Mouse (Mus musculus) left cerebral cortex, adult 2 months (tissue): ENCODE results near the gene Mapkapk5. TPM values are rescaled to one million over a fixed set of nuclear protein-coding genes. Genes with fewer than 3 reads are reported as not detected.
A peak's percentile ranks its signal among the peaks of the same experiment; 100 is the strongest.

Experiments
- DNase-seq, 2 experiments: peaks; one replicate each; pipeline ENCODE4 v3.0.0; 2021 to 2022; ENCODE audit warnings: low spot score in 2 of 2, mixed read lengths in 1 of 2; ENCODE audit errors: extremely low spot score in 1 of 2
- H3K27ac ChIP-seq: fragments of 200-600 bp; 2 replicates; pipeline ENCODE4 v1.8.1; 2022
- H3K4me3 ChIP-seq: fragments of 200-600 bp; 2 replicates; pipeline ENCODE4 v1.8.1; 2022
- CTCF ChIP-seq: fragments of 200-600 bp; IDR thresholded peaks from 2 replicates; pipeline ENCODE4 v1.8.1; 2022; ENCODE audit warnings: antibody characterized with exemption, mild to moderate bottlenecking, moderate library complexity
- intact Hi-C: fragments of 180-260 bp; cut with DNase I; formaldehyde crosslinking; loops from one replicate; pipeline ENCODE4 v1.15.1; 2025
- long read RNA-seq, 2 experiments: library from polyadenylated mRNA; stranded (forward); transcript quantifications; one replicate each; pipeline ENCODE4 v2.0.0; 2021; ENCODE audit warnings: borderline mapping rate in 2 of 2
- total RNA-seq, 2 experiments: library from RNA; stranded (reverse); gene quantifications; 2 replicates each; pipeline ENCODE4 v1.2.3; 2021

Mapkapk5 gene
- 10 to 100 TPM; 60.1 to 75.3 TPM for total RNA-seq
- long read RNA-seq, experiment 1, partial matches to known transcripts: 0 of 8 reads
- long read RNA-seq, experiment 1, other reads (novel, unspliced or antisense): 3 of 8 reads
- long read RNA-seq, experiment 2, transcript Mapkapk5-204 (14 exons, 1,513 nt): major isoform, 5 of 11 reads
- long read RNA-seq, experiment 2, partial matches to known transcripts: 0 of 11 reads
- long read RNA-seq, experiment 2, other reads (novel, unspliced or antisense): 2 of 11 reads

GRCm38 (mm10) chr5:121545793-121546529, at the start of gene Mapkapk5:
Gene Mapkapk5, minus strand, starts transcription at chr5:121545905.
- intact Hi-C loops: loop anchor here (2.0 kb wide), 1 partner anchor 57 kb away; no protein-coding TSS in a partner anchor
- no peak for TF ChIP-seq CTCF
- peak within 1 kb of the TSS; percentile 95 for H3K4me3 ChIP-seq
- peak; percentile 98 to 99 for DNase-seq
- H3K27ac ChIP-seq: peak within 1 kb of the TSS; percentile 98

- DNase-seq: no peak
- intact Hi-C loops: no loop called here
- Histone ChIP-seq H3K4me3 (no peak overlapping the region), H3K27ac (no peak overlapping the region; the same call in 1 of the 2 replicates)
- TF ChIP-seq CTCF: no peak
These were observed 49.1 kb upstream of the Mapkapk5 start for GRCm38 (mm10) chr5:121594714-121595313.

- Histone ChIP-seq H3K4me3 (peak within 1 kb of the TSS; percentile 67), H3K27ac (peak within 1 kb of the TSS; percentile 85)
- peak; percentile 24 for TF ChIP-seq CTCF
- intact Hi-C loops: no loop called here
- DNase-seq: peak; percentile 75 to 81
These were observed 48.0 kb upstream of the Mapkapk5 start, which contains the start of gene Aldh2 for GRCm38 (mm10) chr5:121593451-121594401. Gene Aldh2, minus strand, starts transcription at chr5:121593824.

- intact Hi-C loops: no loop called here
- Histone ChIP-seq H3K27ac (peak overlapping the region; percentile 85), H3K4me3 (peak overlapping the region; percentile 67)
- DNase-seq: no peak
- TF ChIP-seq CTCF: no peak
These were observed 47.2 kb upstream of the Mapkapk5 start for GRCm38 (mm10) chr5:121592816-121593407.

- no peak for DNase-seq
- Histone ChIP-seq H3K4me3 (peak overlapping the region; percentile 67), H3K27ac (no peak overlapping the region)
- intact Hi-C loops: no loop called here
- no peak for TF ChIP-seq CTCF
These were observed 46.5 kb upstream of the Mapkapk5 start for GRCm38 (mm10) chr5:121592064-121592815.

- Histone ChIP-seq H3K4me3 (no peak overlapping the region), H3K27ac (peak overlapping the region; percentile 38; the same call in 1 of the 2 replicates)
- DNase-seq: no peak
- TF ChIP-seq CTCF: no peak
- intact Hi-C loops: no loop called here
These were observed 45.8 kb upstream of the Mapkapk5 start for GRCm38 (mm10) chr5:121591417-121592063.

- no peak for DNase-seq
- intact Hi-C loops: no loop called here
These were observed 44.2 kb upstream of the Mapkapk5 start for GRCm38 (mm10) chr5:121589928-121590327.

GRCm38 (mm10) chr5:121586400-121587039, 40.8 kb upstream of the Mapkapk5 start:
- intact Hi-C loops: no loop called here
- no peak overlapping the region for H3K4me3 ChIP-seq
- no peak for TF ChIP-seq CTCF
- DNase-seq: peak; percentile 36 to 42
- H3K27ac ChIP-seq: peak overlapping the region; percentile 96

More at GRCm38 (mm10) chr5:121589928-121590327, 44.2 kb upstream of the Mapkapk5 start:
- no peak overlapping the region for H3K27ac ChIP-seq
- H3K4me3 ChIP-seq: no peak overlapping the region
- TF ChIP-seq CTCF: no peak

GRCm38 (mm10) chr5:121585699-121586098, 40.0 kb upstream of the Mapkapk5 start:
- TF ChIP-seq CTCF: no peak
- DNase-seq: no peak
- intact Hi-C loops: no loop called here
- H3K27ac ChIP-seq: peak overlapping the region; percentile 96
- no peak overlapping the region for H3K4me3 ChIP-seq

- Histone ChIP-seq H3K27ac (no peak overlapping the region), H3K4me3 (no peak overlapping the region)
- TF ChIP-seq CTCF: no peak
- intact Hi-C loops: no loop called here
- DNase-seq: no peak
These were observed 39.3 kb upstream of the Mapkapk5 start for GRCm38 (mm10) chr5:121585005-121585404.
